Mouse (Mus musculus) embryonic stem cell, embryonic (primary cell): ENCODE measurements around the gene Dop1a.

Source experiments
- CTCF ChIA-PET, 4 experiments: fragments of 300-600 bp in 2 of 4; fragments of 350-600 bp in 2 of 4; sonication (Branson Sonifier 250); formaldehyde crosslinking; loops; one replicate each; lab custom pipeline; 2022; ENCODE audit warnings: inconsistent platforms in 2 of 4; lab: Charles Lee
- POLR2A ChIA-PET, 4 experiments: fragments of 300-600 bp in 2 of 4; fragments of 350-600 bp in 2 of 4; sonication (Branson Sonifier 250); formaldehyde crosslinking; loops; one replicate each; lab custom pipeline; 2022; ENCODE audit warnings: antibody characterized with exemption in 4 of 4, inconsistent platforms in 1 of 4; lab: Charles Lee

The Dop1a gene

GRCm38 (mm10) chr9:86476763-86477162 is 9.8 kb downstream of the Dop1a start:
- ChIA-PET CTCF (no interaction called here), POLR2A (interaction anchor here in 2 of 4 experiments (0.9 to 1.6 kb wide), 3 partner anchors 9 to 12 kb away, joined by 3 to 5 read pairs (median 4); partner anchors contain the start of gene Dop1a (in 1 of the 2))

- ChIA-PET CTCF (interaction anchor here in 1 of 4 experiments (1.0 kb wide), 1 partner anchor 14 kb away, joined by 3 read pairs; the partner anchor contains the start of gene Ube2cbp), POLR2A (no interaction called here)
Observed at GRCm38 (mm10) chr9:86478414-86479093, 11.6 kb downstream of the Dop1a start.

- CTCF ChIA-PET: no interaction called here
Observed at GRCm38 (mm10) chr9:86482236-86482635, 15.3 kb downstream of the Dop1a start.

GRCm38 (mm10) chr9:86491740-86492139 is 24.8 kb downstream of the Dop1a start:
- POLR2A ChIA-PET: interaction anchor here in 2 of 4 experiments (0.6 to 0.9 kb wide), 2 partner anchors 32 to 79 kb away, joined by 3 read pairs; no protein-coding TSS in a partner anchor
- CTCF ChIA-PET: no interaction called here

More at GRCm38 (mm10) chr9:86482236-86482635, 15.3 kb downstream of the Dop1a start:
- POLR2A ChIA-PET: no interaction called here

DNA sequence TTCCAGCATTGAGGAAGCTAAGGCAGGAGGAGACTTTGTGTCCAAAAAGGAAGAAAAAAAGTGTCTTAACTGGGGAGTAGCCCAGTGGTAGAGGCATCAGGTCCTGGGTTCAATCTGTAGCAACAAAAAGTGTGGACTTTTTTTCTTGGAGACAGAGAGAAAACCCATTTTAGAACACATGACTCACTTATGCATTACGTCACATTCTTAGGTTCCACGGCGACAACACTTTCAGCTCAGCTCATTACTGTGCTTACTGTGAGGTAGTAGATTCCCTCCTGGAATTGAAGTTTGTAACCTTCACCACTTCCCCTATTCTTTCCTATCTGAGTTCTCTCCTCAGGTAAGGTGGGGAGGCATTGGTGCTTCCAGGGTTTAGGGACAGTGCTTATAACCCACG is 29.3 kb downstream of the Dop1a start:
- CTCF ChIA-PET: interaction anchor here in 2 of 4 experiments (0.5 to 0.8 kb wide), 2 partner anchors 19 to 29 kb away, joined by 3 read pairs; partner anchors contain the start of gene Dop1a (in 1 of the 2)
- POLR2A ChIA-PET: no interaction called here

- ChIA-PET POLR2A (no interaction called here), CTCF (interaction anchor here in 1 of 4 experiments (0.6 kb wide), 1 partner anchor 68 kb away, joined by 3 read pairs; no protein-coding TSS in a partner anchor)
Observed at GRCm38 (mm10) chr9:86499083-86499482, 32.1 kb downstream of the Dop1a start.

DNA sequence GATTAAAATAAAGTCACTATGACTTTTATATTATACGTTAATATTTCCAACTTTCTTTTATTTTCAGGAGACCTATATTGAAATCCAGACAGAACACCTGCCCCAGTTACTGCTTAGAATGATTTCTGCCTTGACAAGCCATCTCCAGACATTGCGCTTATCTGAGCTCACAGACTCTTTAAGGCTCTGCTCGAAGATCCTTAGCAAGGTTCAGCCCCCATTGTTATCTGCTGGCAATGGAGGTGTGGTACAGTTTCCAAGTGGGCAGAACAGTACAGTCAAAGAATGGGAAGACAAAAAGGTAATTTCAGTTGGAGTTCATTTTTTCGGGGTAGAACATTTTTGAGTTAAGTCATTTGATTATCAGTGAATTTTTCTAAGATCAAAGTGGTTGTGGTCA is 40.5 kb downstream of the Dop1a start:
- ChIA-PET CTCF (no interaction called here), POLR2A (no interaction called here)

- POLR2A ChIA-PET: interaction anchor here in 1 of 4 experiments (0.8 kb wide), 1 partner anchor 29 kb away, joined by 3 read pairs; no protein-coding TSS in a partner anchor
- CTCF ChIA-PET: no interaction called here
Observed at GRCm38 (mm10) chr9:86513733-86514132, 46.8 kb downstream of the Dop1a start.

- POLR2A ChIA-PET: interaction anchor here in 1 of 4 experiments (0.8 kb wide), 1 partner anchor 28 kb away, joined by 3 read pairs; no protein-coding TSS in a partner anchor
- CTCF ChIA-PET: no interaction called here
Observed at GRCm38 (mm10) chr9:86514390-86514789, 47.4 kb downstream of the Dop1a start.

GRCm38 (mm10) chr9:86514798-86515197 is 47.8 kb downstream of the Dop1a start:
- ChIA-PET CTCF (no interaction called here), POLR2A (interaction anchor here in 1 of 4 experiments (0.8 kb wide), 1 partner anchor 28 kb away, joined by 3 read pairs; no protein-coding TSS in a partner anchor)

DNA sequence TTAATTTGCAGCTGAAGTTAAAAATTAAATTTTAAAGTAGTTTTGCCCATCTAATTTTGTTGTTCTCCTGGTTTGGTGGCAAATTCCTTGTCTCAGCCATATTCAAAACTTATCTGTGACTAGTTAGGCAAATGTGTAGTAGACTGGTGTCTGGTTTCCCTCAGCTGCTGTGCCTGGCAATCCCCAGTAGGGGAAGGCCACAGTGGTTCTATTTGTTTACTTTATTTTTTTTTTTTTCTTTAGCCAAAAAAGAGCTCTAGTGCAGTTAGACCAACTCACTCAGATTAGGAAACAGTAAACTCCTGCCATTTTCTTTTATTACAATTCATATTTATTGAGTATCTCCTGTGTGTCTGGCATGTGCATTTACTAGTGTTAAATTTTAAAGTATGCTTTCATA is 55.4 kb downstream of the Dop1a start:
- POLR2A ChIA-PET: no interaction called here
- CTCF ChIA-PET: interaction anchor here in 2 of 4 experiments (0.6 to 0.7 kb wide), 2 partner anchors 60 to 646 kb away, joined by 4 read pairs; no protein-coding TSS in a partner anchor

GRCm38 (mm10) chr9:86525600-86525999 is 58.6 kb downstream of the Dop1a start:
- ChIA-PET POLR2A (no interaction called here), CTCF (no interaction called here)

- ChIA-PET POLR2A (no interaction called here), CTCF (no interaction called here)
Observed at GRCm38 (mm10) chr9:86534071-86534470, 67.1 kb downstream of the Dop1a start.

DNA sequence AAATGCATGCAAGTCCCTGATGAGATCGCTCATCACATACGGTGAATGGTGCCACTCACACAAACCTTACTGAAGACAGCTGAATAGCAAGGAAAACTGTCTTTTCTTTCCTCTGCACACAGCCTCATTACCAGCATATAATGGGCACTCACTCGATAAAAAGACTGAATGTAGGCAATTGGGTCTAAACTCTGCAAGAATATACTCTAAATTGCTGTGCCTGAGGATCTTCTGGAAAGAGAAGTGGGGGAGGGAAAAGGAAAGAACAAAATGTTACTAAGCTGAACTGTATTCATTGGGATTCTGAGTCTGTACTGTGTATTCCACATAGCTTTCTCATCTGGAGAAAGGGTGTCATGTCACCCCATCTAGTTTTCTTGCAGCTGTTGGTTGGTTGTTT is 76.5 kb downstream of the Dop1a start:
- ChIA-PET POLR2A (interaction anchor here in 3 of 4 experiments (0.9 to 1.6 kb wide), 5 partner anchors 9 to 171 kb away, joined by 3 to 5 read pairs (median 3); partner anchors contain the start of genes Pgm3 (in 1 of the 3) and Rwdd2a (in 1 of the 3)), CTCF (no interaction called here)

GRCm38 (mm10) chr9:86544559-86544958 is 77.6 kb downstream of the Dop1a start:
- POLR2A ChIA-PET: interaction anchor here in 3 of 4 experiments (0.5 to 1.6 kb wide), 6 partner anchors 12 to 796 kb away, joined by 3 to 6 read pairs (median 4); partner anchors contain the start of genes Pgm3 (in 1 of the 3) and Rwdd2a (in 1 of the 3)
- CTCF ChIA-PET: interaction anchor here in 1 of 4 experiments (0.6 kb wide), 1 partner anchor 72 kb away, joined by 3 read pairs; no protein-coding TSS in a partner anchor

GRCm38 (mm10) chr9:86549637-86550162 is 82.7 kb downstream of the Dop1a start:
- ChIA-PET POLR2A (interaction anchor here in 1 of 4 experiments (1.3 to 1.9 kb wide), 2 partner anchors 11 to 22 kb away, joined by 4 to 6 read pairs; partner anchors contain the start of genes Pgm3 and Rwdd2a), CTCF (interaction anchor here in 1 of 4 experiments (0.6 to 0.7 kb wide), 2 partner anchors 24 to 724 kb away, joined by 5 to 9 read pairs; no protein-coding TSS in a partner anchor)

DNA sequence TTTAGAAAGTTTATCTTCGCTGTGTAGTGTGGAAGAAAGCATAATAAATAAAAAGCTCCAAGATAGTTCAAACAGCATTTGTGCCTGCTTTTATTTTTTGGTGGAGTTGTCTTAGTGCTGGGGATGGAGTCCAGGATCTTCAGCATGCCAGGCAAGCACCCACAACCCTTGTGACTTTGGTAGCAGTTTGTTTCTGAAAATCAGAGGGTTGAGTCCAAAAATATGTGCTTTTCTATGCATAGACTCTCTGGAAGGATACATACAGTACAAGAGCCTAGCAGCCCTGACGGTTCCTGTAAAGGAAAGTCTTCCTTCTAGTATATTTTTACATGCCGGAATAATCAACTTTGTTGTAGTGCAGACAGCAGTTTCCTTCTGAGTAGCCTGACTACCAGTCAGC is 83.8 kb downstream of the Dop1a start:
- ChIA-PET POLR2A (interaction anchor here in 2 of 4 experiments (0.6 to 1.7 kb wide), 4 partner anchors 10 to 20 kb away, joined by 3 to 5 read pairs (median 4); partner anchors contain the start of gene Pgm3 (in 1 of the 2)), CTCF (no interaction called here)

- CTCF ChIA-PET: no interaction called here
- POLR2A ChIA-PET: interaction anchor here in 2 of 4 experiments (0.7 to 2.1 kb wide), 3 partner anchors 10 to 18 kb away, joined by 3 to 7 read pairs (median 4); partner anchors contain the start of genes Pgm3 (in 2 of the 2) and Rwdd2a (in 1 of the 2)
Observed at GRCm38 (mm10) chr9:86553886-86554285, 86.9 kb downstream of the Dop1a start.

DNA sequence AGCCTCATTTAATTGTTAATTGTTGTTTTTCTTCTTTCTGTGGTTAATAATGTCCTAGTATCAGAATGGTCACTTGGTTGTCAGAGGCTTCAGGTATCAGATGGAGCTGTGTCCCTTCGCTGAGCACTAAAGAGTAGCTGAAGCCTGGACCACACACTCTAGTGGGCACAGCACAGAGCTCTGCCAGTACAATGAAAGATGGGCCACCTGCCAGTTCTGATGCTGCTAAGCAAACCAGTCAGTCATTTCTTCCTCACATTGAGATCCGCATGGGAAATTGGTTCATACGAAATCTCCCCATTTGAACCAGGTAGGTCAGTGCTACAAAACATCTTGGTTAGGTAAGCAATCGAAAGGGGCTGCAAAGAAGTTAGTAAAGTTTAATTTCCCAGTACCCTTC is 87.7 kb downstream of the Dop1a start:
- POLR2A ChIA-PET: interaction anchor here in 2 of 4 experiments (0.6 to 2.1 kb wide), 2 partner anchors 16 to 138 kb away, joined by 4 to 7 read pairs; partner anchors contain the start of gene Pgm3 (in 1 of the 2)
- CTCF ChIA-PET: no interaction called here
